Mouse (Mus musculus) G1E (cell line): Measurements from ENCODE around the gene Vmp1.

Experiments used
- CTCF ChIP-seq: IDR thresholded peaks from 2 replicates; pipeline ENCODE4 v1.5.1; 2012; ENCODE audit warnings: low read depth, low read length, inconsistent platforms, mixed read lengths
- GATA1 ChIP-seq: IDR thresholded peaks from 2 replicates; pipeline ENCODE4 v1.6.1; 2012; ENCODE audit warnings: borderline replicate concordance, low read length, inconsistent platforms, mixed read lengths
- TAL1 ChIP-seq: conservative IDR thresholded peaks from 2 replicates; pipeline ENCODE4 v1.6.1; 2012; ENCODE audit warnings: low read depth, low read length, inconsistent platforms, mixed read lengths

DNA sequence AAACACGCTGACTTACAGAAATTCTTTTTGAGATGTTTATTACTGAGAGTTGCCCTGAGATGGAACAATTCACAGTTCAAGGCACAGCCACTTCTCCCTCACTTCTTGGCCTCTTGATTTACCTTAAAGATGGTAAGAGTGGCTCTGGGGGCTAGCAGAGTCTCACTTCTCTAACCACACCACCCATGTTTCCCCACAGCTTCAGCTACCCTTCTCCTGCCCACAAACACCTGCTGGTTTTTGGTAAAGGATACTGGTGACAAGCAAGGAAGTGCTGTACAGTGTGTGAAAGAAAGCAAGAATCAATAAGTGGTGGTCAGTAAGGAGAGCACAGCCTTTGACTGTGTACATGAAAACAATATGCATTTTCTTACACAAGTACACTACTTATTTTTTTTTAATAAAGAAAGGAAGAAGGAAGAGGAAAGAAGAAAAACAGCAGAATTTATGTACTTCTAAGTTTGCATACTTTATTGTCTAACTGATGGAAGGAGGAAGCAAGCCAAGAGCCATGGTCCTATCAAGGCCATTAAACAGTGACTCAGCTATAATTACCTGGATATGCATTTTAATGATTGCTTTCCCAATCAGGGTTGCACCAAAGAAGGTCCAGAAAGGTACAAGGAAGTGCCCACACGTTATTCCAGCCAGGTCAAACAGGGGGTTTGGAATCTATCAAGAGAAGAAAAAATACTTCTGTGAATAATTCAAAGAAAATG is 76.9 kb downstream of the Vmp1 start:
- TF ChIP-seq CTCF (no peak), TAL1 (no peak), GATA1 (no peak)
